In the genomic region with DNA sequence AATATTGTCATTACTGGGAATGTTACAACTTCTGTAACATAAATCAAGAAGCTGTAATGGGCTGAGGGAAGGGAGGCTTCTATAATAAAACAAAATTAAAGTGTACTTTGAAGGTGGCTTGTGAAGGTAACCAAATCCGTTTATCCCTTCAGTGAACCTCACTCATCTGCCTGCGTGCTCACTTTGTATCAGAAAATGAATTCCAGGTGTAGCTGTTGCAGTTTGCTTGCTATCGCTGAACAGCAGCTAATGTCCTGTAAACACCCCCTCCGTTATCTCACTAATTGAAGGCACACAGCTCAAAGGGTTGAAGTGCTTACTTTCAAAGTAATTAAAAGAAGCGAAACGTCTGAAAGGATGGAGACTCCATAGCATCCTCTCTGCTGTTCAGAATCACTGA, we compare ENCODE assay signal across 25 mouse cellular contexts.
DNase-seq lines count a peak whose midpoint lies in the region; ATAC-seq and TF ChIP-seq lines count a peak whose summit lies in the region.
"Had no signal": no experiment of that assay in that cellular context is flagged by ENCODE, and none has a peak within 500 bp of the region (broad histone marks: within the 10 kb centered on the region; RNA-seq: fewer than 3 reads in every experiment).

No protein-coding gene starts in this region.

- no peaks in the 10 kb centered on the region for H3K36me3 ChIP-seq in kidney, embryonic 15.5 days
- no peaks in the 10 kb centered on the region for H3K36me3 ChIP-seq in intestine, embryonic 16.5 days (ENCODE audit: control insufficient read depth, insufficient read depth, low read length)
- H3K36me3 ChIP-seq: forebrain, embryonic 10.5 days; G1E; hindbrain, embryonic 12.5 days; intestine, embryonic 15.5 days had no signal

- TF ChIP-seq CTCF in brain, embryonic 14.5 days (IDR thresholded peaks at IDR 0.05; ENCODE audit: borderline replicate concordance, extremely low read depth, insufficient read depth, insufficient read length) = no peak

- no peak overlapping the region for H3K4me3 ChIP-seq in kidney, embryonic 15.5 days (replicated peaks)
- H3K4me3 ChIP-seq in intestine, embryonic 16.5 days (ENCODE audit: low read length) = no peak overlapping the region
- H3K4me3 ChIP-seq: forebrain, embryonic 10.5 days; forebrain, embryonic 13.5 days; gastrocnemius, adult 2 months; hindbrain, embryonic 12.5 days; intestine, embryonic 15.5 days had no signal

- H3K4me1 ChIP-seq in kidney, embryonic 15.5 days = 0 out of 2 replicates have a peak, but pooled peaks cover 2% of the 10 kb centered on the region
- no peaks in the 10 kb centered on the region for H3K4me1 ChIP-seq in intestine, embryonic 16.5 days (ENCODE audit: control insufficient read depth, insufficient read depth, low read length)
- H3K4me1 ChIP-seq: forebrain, embryonic 13.5 days; hindbrain, embryonic 12.5 days; intestine, embryonic 15.5 days had no signal

- H3K4me2 ChIP-seq in kidney, embryonic 15.5 days = no peak overlapping the region
- H3K4me2 ChIP-seq in intestine, embryonic 16.5 days (ENCODE audit: low read depth, low read length) = no peak overlapping the region
- H3K4me2 ChIP-seq: forebrain, embryonic 13.5 days; heart, embryonic 11.5 days; hindbrain, embryonic 12.5 days; intestine, embryonic 15.5 days had no signal

- DNase-seq in kidney, adult 9 months = no peak
- peak; percentile 2 for DNase-seq in brain, embryonic 14.5 days (ENCODE audit: low read depth)
- DNase-seq in embryo, embryonic 11 days = peak; percentile 42
- peak; percentile 16 for DNase-seq in forelimb bud, embryonic 11.5 days (ENCODE audit: low read depth, low spot score)
- DNase-seq in right cerebral cortex, postnatal 4 days = no peak
- DNase-seq: adrenal gland, postnatal 14 days; B cell, adult 2 months; cerebellum, adult 18-20 months; cerebellum, adult 9-10 months; cerebellum, postnatal 14 days; gastrocnemius, adult 2 months; gastrocnemius, postnatal 14 days; heart, adult 11 months had no signal

- no peak overlapping the region for H3K27ac ChIP-seq in kidney, embryonic 15.5 days
- H3K27ac ChIP-seq in intestine, embryonic 16.5 days (ENCODE audit: low read length) = no peak overlapping the region
- H3K27ac ChIP-seq: forebrain, embryonic 10.5 days; forebrain, embryonic 13.5 days; gastrocnemius, adult 2 months; hindbrain, embryonic 12.5 days; intestine, embryonic 15.5 days had no signal

- 22% methylated on average over 6 of the region's 6 CpGs for WGBS in kidney, embryonic 15.5 days
- WGBS in intestine, embryonic 16.5 days = 54% methylated on average over 6 of the region's 6 CpGs

- TF ChIP-seq POLR2A in brain, embryonic 14.5 days (IDR thresholded peaks at IDR 0.05; ENCODE audit: borderline replicate concordance, extremely low read depth, insufficient read depth, insufficient read length, poor library complexity, severe bottlenecking) = no peak

- H3K9me3 ChIP-seq in kidney, embryonic 15.5 days (replicated peaks) = no peaks in the 10 kb centered on the region
- no peaks in the 10 kb centered on the region for H3K9me3 ChIP-seq in intestine, embryonic 16.5 days (ENCODE audit: control insufficient read depth, low read length)
- H3K9me3 ChIP-seq: forebrain, embryonic 10.5 days; forebrain, embryonic 13.5 days; hindbrain, embryonic 12.5 days; intestine, embryonic 15.5 days had no signal

- no peak overlapping the region for H3K9ac ChIP-seq in kidney, embryonic 15.5 days
- H3K9ac ChIP-seq in intestine, embryonic 16.5 days (ENCODE audit: low read depth, low read length) = no peak overlapping the region
- H3K9ac ChIP-seq: forebrain, embryonic 13.5 days; hindbrain, embryonic 12.5 days; intestine, embryonic 15.5 days had no signal

- ATAC-seq in kidney, embryonic 15.5 days (replicated peaks; ENCODE audit: low FRiP score) = peak; percentile 60
- no peak for ATAC-seq in intestine, embryonic 16.5 days
- ATAC-seq: forebrain, embryonic 13.5 days; forebrain, embryonic 16.5 days; hindbrain, embryonic 16.5 days; intestine, embryonic 15.5 days; Patski had no signal

- H3K27me3 ChIP-seq in kidney, embryonic 15.5 days = no peaks in the 10 kb centered on the region
- H3K27me3 ChIP-seq in intestine, embryonic 16.5 days (replicated peaks; ENCODE audit: control insufficient read depth, insufficient read depth, low read length) = no peaks in the 10 kb centered on the region
- H3K27me3 ChIP-seq: CH12.LX; forebrain, embryonic 13.5 days; hindbrain, embryonic 12.5 days; intestine, embryonic 15.5 days; Patski had no signal

Comparison
In these comparisons a context has a peak if more than half of its experiments do, and no peak if none do; other contexts are left out.
1. DNase-seq: peak in brain, embryonic 14.5 days (single experiment), embryo, embryonic 11 days (single experiment) and forelimb bud, embryonic 11.5 days (single experiment); none in kidney, adult 9 months (single experiment) and right cerebral cortex, postnatal 4 days (single experiment).